ENCODE assay signal across 8 mouse cellular contexts in genomic region chrX:12839406-12840159, GRCm38 (mm10).
DNase-seq lines count a peak whose midpoint lies in the region; ATAC-seq lines count a peak whose summit lies in the region.

No protein-coding gene starts in this region.

- 23% methylated on average over 11 of the region's 11 CpGs for WGBS in heart, embryonic 10.5 days
- 18% methylated on average over 10 of the region's 11 CpGs for WGBS in limb, embryonic 12.5 days
- 9% methylated on average over 10 of the region's 11 CpGs for WGBS in midbrain, embryonic 13.5 days
- 24% methylated on average over 11 of the region's 11 CpGs for WGBS in stomach, embryonic 16.5 days

- DNase-seq in 3T3-L1 (ENCODE audit: low read depth, low spot score) (peak; percentile 89), NIH3T3 (ENCODE audit: low read depth) (peak; percentile 80)
- peak; percentile 85 for DNase-seq in embryo, embryonic 10 days (ENCODE audit: low spot score)
- no peak for DNase-seq in heart, embryonic 10.5 days (ENCODE audit: low spot score)
- peak; percentile 33 to 72 for DNase-seq in kidney, adult 8-10 months

- peak; percentile 48 for ATAC-seq in limb, embryonic 12.5 days (ENCODE audit: insufficient number of reproducible peaks, insufficient read depth, low FRiP score, low TSS enrichment, low read depth)
- peak; percentile 71 for ATAC-seq in midbrain, embryonic 13.5 days
- peak; percentile 47; the same call in 1 of the 2 replicates for ATAC-seq in stomach, embryonic 16.5 days (ENCODE audit: insufficient read depth, low FRiP score)

- no peaks in the 10 kb centered on the region for H3K9me3 ChIP-seq in heart, embryonic 10.5 days
- no peaks in the 10 kb centered on the region for H3K9me3 ChIP-seq in limb, embryonic 12.5 days
- H3K9me3 ChIP-seq in midbrain, embryonic 13.5 days, result no peaks in the 10 kb centered on the region
- no peaks in the 10 kb centered on the region for H3K9me3 ChIP-seq in stomach, embryonic 16.5 days (replicated peaks; ENCODE audit: control insufficient read depth, low read length)

- H3K4me1 ChIP-seq in heart, embryonic 10.5 days, result no peaks in the 10 kb centered on the region
- H3K4me1 ChIP-seq in limb, embryonic 12.5 days (replicated peaks), result no peaks in the 10 kb centered on the region
- H3K4me1 ChIP-seq in midbrain, embryonic 13.5 days (replicated peaks), result peaks cover 17% of the 10 kb centered on the region
- 0 out of 2 replicates have a peak, but pooled peaks cover 3% of the 10 kb centered on the region for H3K4me1 ChIP-seq in stomach, embryonic 16.5 days (ENCODE audit: control insufficient read depth, insufficient read depth, low read length)

- peak overlapping the region; percentile 48 for H3K4me3 ChIP-seq in heart, embryonic 10.5 days
- peak overlapping the region; percentile 22 for H3K4me3 ChIP-seq in limb, embryonic 12.5 days (replicated peaks)
- peak overlapping the region; percentile 23 for H3K4me3 ChIP-seq in midbrain, embryonic 13.5 days (replicated peaks)
- peak overlapping the region; percentile 35 for H3K4me3 ChIP-seq in stomach, embryonic 16.5 days (replicated peaks; ENCODE audit: low read length)

- H3K27ac ChIP-seq in heart, embryonic 10.5 days, result peak overlapping the region; percentile 75
- peak overlapping the region; percentile 87 for H3K27ac ChIP-seq in limb, embryonic 12.5 days
- peak overlapping the region; percentile 95 for H3K27ac ChIP-seq in midbrain, embryonic 13.5 days
- H3K27ac ChIP-seq in stomach, embryonic 16.5 days (ENCODE audit: low read length), result peak overlapping the region; percentile 66

- peak overlapping the region; percentile 52 for H3K4me2 ChIP-seq in limb, embryonic 12.5 days
- peak overlapping the region; percentile 45 for H3K4me2 ChIP-seq in midbrain, embryonic 13.5 days (replicated peaks)
- peak overlapping the region; percentile 60 for H3K4me2 ChIP-seq in stomach, embryonic 16.5 days (ENCODE audit: low read depth, low read length)

- H3K36me3 ChIP-seq in heart, embryonic 10.5 days, result no peaks in the 10 kb centered on the region
- H3K36me3 ChIP-seq in limb, embryonic 12.5 days, result no peaks in the 10 kb centered on the region
- no peaks in the 10 kb centered on the region for H3K36me3 ChIP-seq in midbrain, embryonic 13.5 days
- H3K36me3 ChIP-seq in stomach, embryonic 16.5 days (ENCODE audit: control insufficient read depth, insufficient read depth, low read length), result no peaks in the 10 kb centered on the region

- 0 out of 2 replicates have a peak overlapping the region, but pooled peaks have one; percentile 31 for H3K9ac ChIP-seq in limb, embryonic 12.5 days (replicated peaks)
- peak overlapping the region; percentile 51; the same call in 1 of the 2 replicates for H3K9ac ChIP-seq in midbrain, embryonic 13.5 days (replicated peaks)
- H3K9ac ChIP-seq in stomach, embryonic 16.5 days (ENCODE audit: low read length), result peak overlapping the region; percentile 46; the same call in 1 of the 2 replicates

- no peaks in the 10 kb centered on the region for H3K27me3 ChIP-seq in heart, embryonic 10.5 days (ENCODE audit: insufficient read depth, poor library complexity, severe bottlenecking)
- no peaks in the 10 kb centered on the region for H3K27me3 ChIP-seq in limb, embryonic 12.5 days
- H3K27me3 ChIP-seq in midbrain, embryonic 13.5 days, result no peaks in the 10 kb centered on the region
- H3K27me3 ChIP-seq in stomach, embryonic 16.5 days (ENCODE audit: control insufficient read depth, insufficient read depth, low read length), result no peaks in the 10 kb centered on the region; the same call in 1 of the 2 replicates
